Mouse (Mus musculus): Measurements from ENCODE around the gene Tmtc2.

- TF ChIP-seq USF1 (IDR thresholded peaks at IDR 0.05; ENCODE audit: low read depth) (no peak), MAX (IDR thresholded peaks at IDR 0.05; ENCODE audit: low read depth) (no peak), POLR2A (IDR thresholded peaks at IDR 0.05; ENCODE audit: insufficient read length, low read depth) (no peak), MYOG (IDR thresholded peaks at IDR 0.05; ENCODE audit: control insufficient read depth in 1 of 3, insufficient read depth in 1 of 3, insufficient read length in 2 of 3, low read depth in 2 of 3) (no peak), POLR2AphosphoS2 (IDR thresholded peaks at IDR 0.05; ENCODE audit: insufficient read length, low read depth) (no peak), TCF12 (IDR thresholded peaks at IDR 0.05; ENCODE audit: insufficient read depth, poor library complexity, severe bottlenecking) (no peak)
Observed at GRCm38 (mm10) chr10:105474162-105474830, 100.0 kb downstream of the Tmtc2 start.
